Mouse (Mus musculus): ENCODE measurements around the gene Slc12a9.

Slc12a9 gene

DNA sequence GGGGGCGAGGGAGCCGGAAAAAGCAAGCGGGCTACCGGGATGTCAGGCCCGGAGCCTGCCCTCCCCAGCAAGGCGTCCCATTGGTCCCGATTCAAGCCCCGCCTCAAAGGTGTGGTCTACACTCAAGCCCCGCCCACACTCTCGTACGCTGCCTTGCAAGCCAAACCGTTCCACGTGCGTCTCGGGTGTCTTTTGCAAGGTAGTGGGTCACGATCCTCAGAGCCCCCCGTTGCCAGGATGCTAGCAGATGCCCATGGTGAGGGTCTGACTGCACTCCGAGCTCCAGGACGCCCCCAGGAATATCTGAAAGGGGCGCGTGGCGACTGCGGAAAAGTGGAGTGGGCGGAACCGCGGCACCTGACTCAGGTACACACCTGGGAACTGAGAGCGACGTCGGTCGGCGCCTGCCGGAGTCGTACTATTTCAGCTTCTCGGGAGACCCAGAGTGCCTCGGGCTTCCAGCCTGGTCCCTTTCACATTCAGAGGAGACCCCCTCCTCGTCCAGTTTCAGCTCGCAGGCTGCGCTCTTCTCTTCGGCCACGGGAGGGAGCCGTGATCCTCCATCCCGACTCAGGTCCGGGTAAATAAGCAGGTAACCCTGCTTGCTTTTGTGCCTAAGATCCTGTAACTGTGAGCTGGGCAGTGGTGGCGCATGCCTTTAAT, at the start of gene Slc12a9:
TSS of gene Slc12a9 (minus strand) at position 86 of the 663 bp plus-strand sequence.
- in situ Hi-C loops (cut with MboI, MseI), result loop anchor here in 1 of 2 experiments (25.0 kb wide), 1 partner anchor 429 kb away; no protein-coding TSS in a partner anchor

DNA sequence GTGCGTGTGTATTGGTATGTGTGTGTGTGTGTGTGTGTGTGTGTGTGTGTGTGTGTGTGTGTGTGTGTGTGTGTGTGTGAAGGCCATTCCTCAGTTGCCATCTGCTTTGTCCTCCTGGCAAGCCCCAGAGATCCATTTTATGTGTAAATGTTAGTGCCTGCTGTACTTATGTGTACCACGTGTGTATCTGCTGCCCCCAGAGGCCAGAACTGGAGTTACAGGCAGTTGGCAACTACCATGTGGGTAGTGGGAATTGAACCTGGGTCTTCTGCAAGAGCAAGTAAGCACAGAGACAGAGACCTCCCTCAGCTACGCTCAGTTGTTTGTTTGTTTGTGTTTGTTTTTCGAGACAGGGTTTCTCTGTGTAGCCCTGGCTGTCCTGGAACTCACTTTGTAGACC, 47.8 kb upstream of the Slc12a9 start:
- in situ Hi-C loops (cut with MboI, MseI), result no loop called here

DNA sequence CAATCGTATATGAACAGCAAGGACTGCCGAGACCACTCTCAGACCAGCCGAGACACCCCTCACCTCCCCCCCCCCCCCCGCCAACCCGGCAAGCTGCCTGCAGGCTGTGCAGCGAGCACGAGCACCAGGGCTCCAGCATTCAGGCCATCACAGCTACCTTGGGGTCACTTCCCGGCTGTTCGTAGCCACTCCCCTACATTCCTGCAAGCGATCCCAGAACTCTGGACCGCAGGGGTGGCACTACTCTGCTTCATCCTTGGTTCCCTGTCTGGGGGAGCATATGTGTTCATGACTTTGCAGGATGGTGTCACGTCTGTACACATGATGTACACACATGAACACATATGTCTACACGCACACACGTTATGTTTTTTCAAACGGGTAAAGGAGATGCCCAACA, 44.2 kb upstream of the Slc12a9 start:
- in situ Hi-C loops (cut with MboI, MseI), result no loop called here

DNA sequence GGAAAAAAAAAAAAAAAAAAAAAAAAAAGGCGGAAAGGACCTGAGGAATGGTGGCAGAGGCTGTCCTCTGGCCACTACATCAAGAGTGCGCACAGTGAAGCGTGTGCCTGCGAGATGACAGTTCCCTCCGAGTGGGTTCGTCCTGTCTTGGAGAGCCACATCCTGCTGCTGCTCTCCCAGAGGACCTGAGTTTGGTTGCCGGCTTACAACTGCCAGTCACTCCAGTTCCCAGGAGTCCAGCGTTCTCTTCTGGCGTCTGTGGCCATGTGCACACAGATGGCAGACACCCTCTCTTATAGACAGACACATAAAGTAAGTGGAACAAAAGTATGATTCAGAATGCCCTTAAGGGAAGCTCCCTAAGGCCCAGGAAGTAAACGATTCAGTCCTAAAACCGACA, 43.8 kb upstream of the Slc12a9 start:
- in situ Hi-C loops (cut with MboI, MseI), result no loop called here

DNA sequence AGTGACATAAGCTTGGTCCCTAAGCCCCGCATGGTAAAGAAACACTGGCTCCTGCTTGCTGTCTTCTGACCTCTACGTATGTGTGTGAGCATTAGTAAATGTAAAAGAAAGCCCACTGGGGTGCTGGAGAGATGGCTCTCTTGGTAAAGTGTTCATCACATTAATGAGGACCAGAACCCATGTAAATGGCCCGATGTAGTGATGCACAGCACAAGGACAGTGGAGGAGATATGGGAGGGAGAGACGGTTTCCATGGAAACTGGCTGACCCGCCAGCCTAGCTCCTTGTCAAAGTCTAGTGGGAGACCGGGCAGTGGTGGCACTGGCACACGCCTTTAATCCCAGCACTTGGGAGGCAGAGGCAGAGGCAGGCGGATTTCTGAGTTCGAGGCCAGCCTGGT, 43.3 kb upstream of the Slc12a9 start:
- in situ Hi-C loops (cut with MboI, MseI), result no loop called here

DNA sequence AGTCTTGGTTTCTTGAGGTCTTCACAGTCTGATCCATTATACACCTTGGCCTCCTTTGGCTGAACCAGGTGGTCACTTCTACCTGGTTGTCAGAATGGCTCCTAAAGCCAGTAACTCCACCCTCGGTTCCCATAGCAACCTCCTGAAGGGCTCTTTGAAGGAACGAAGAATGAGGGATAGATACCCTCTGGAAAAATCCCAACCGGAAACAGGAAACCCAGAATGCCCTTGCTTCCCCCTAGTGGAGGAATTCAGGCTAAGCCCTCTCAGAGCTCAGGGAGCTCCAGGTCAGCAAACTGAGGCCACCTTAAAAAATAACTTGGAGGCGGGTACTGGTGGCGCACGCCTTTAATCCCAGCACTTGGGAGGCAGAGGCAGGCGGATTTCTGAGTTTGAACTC, 42.8 kb upstream of the Slc12a9 start:
- in situ Hi-C loops (cut with MboI, MseI), result no loop called here

DNA sequence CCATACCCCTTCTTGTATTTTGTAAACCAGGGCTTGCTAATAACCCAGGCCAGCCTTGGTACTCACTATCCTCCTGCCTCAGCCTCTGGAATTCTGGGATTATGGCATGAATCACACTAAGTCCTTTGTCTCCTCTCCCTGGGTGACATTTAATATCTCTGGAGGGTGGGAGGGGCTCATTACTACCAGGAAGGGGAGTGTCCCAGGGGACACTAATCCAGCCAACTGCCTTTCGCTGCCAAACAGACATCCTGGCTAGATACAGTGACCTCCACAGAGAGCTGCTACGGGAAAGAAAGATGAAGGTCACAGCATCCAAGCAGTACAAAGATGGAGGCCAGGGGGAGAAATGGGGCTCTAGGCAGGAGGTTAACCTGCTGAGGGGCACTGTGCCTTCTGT, 42.2 kb upstream of the Slc12a9 start:
- in situ Hi-C loops (cut with MboI, MseI), result no loop called here

DNA sequence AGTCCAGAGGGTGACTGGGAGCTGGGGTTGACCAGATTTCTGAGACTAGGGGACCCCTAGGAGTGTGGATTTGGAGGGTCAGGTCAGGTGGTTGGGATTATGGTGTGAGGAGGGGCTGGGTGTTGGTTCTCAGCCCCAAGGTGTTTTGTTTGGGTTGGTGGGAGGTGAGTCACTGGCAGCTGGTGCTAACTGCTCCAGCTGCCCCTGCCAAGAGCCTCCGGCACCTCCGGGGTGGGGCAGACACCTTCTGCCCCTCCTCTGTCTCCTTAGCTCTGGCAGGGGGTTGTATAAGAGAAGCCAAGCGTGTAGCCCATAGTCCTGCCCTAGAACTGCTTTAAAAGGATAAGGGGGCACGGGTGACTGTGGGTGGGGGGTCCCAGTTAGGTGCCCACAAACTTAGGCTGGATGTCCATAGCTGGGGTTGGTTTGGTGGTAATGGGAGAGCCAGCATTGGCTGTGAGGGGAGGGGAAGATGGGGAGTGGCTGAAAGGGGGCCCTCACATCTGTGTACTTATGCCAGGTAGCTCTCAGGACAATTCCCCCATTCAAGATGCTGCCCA, 41.2 kb upstream of the Slc12a9 start:
- in situ Hi-C loops (cut with MboI, MseI), result no loop called here

DNA sequence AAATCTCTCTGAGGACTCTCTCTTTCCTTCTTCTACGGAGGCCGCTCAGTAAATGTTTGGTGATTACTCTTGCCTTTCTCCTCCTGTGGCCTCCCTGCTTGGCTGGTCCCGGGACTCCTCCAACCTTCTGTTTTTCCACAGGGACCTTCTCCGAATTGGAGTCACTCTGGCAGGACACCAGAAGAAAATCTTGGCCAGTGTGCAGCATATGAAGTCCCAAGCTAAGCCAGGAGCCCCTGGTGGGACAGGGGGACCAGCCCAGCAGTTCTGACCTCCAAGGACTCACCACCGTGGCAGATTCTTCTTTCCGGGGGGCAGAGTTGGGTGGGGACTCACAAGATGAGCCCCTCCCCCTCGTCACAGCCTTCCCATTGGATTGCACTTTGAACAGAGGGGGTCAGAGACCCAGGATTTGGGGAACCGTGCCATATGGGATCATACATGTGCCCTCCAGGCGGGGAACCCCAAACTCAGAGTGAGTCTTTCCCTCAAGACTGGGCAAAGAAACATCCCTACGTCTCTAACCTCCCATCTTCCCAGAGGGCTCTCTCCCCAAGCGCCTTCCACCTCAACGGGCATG, 40.1 kb upstream of the Slc12a9 start:
- in situ Hi-C loops (cut with MboI, MseI), result no loop called here

DNA sequence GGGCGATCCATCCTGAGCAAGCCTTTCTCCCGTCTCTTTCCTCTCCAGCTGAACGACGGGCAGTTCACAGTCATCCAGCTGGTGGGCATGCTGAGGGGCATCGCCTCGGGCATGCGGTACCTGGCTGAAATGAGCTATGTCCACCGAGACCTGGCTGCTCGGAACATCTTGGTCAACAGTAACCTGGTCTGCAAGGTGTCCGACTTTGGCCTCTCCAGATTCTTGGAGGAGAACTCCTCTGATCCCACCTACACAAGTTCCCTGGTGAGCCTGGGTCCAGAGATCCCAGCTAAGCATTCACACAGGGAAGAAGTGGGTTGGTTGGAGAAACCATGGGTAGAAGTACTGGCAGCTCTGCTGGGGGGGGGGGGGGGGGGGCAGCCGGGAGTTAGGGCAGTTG, 36.3 kb upstream of the Slc12a9 start:
- in situ Hi-C loops (cut with MboI, MseI), result no loop called here

DNA sequence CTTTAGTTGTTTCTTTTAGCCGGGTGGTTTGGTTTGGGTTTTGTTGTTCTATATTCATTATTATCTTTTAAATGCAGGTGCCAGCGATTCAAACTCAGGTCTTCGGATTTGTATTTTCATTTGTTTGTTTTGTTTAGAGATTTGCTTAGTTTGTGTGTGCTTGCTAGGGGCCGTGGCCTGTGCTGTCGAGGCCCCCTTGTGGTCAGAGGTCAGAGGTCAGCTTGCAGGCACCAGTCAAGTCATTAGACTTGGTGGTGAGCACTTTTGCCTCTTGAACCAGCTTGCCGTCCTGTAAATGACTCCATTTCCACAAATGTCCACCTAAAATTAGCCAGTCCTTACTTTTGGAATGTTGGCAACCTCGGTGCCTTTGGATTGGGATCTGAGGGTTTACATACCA, 25.0 kb upstream of the Slc12a9 start:
- in situ Hi-C loops (cut with MboI, MseI), result no loop called here

DNA sequence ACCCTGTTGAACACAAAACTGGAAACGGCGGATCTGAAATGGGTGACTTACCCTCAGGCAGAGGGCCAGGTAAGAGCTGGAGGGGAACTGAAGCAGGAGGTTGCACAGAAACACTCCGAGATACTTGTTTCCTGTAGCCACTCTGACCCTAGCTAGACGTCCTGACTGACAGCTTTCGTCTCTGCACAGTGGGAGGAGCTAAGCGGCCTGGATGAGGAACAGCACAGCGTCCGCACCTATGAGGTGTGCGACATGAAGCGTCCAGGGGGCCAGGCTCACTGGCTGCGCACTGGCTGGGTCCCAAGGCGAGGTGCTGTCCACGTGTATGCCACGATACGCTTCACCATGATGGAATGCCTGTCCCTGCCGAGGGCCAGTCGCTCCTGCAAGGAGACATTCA, 20.7 kb upstream of the Slc12a9 start:
- in situ Hi-C loops (cut with MboI, MseI), result loop anchor here in 1 of 2 experiments (5.0 kb wide), 1 partner anchor 88 kb away; no protein-coding TSS in a partner anchor

DNA sequence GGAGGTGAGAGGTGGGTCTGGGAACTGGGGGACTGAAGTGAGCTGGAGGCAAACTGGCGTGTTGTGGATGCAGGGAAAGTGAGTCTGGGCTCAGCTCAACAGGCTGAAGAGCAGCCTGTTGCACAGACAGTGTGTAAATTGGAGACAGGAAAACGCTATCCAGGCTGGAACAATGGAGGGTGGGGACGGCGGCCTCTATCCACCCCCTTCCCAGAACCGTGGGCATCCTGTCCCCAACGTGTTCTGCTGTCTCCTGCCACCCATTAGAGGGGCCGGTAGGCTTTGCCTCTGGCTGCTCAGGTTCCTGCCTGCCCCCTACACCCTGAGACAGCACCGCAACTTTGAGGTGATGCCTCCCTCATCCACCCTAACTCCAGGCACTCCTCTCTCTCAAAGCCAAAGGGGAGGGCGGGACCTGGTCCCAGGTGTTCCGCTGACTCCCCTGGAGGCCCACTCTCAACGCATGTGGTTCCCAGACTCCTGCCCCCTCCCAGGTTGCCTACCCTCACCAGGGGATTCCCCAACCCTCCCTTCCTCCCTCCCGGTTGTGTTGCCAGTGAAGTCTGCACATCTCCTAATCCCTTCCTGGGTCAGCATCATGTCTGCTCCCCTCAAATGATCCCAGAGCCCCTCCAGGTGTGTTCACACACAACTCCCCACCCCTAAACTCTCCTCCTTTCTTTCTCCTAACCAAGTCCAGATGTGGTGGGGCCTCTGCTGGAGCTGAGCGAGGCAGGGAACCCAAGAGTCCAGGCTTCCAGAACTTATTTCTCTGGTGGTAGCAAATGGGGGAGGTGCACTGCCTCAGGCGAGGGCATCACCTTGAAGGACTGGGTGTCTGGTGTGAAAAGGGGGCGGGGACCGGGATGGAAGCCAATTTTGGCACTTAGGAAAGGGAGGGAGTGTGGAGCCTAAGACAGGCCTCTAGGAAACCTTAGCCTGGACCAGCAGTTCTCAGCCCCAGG, 18.9 kb upstream of the Slc12a9 start:
- in situ Hi-C loops (cut with MboI, MseI), result loop anchor here in 1 of 2 experiments (5.0 kb wide), 1 partner anchor 90 kb away; no protein-coding TSS in a partner anchor

DNA sequence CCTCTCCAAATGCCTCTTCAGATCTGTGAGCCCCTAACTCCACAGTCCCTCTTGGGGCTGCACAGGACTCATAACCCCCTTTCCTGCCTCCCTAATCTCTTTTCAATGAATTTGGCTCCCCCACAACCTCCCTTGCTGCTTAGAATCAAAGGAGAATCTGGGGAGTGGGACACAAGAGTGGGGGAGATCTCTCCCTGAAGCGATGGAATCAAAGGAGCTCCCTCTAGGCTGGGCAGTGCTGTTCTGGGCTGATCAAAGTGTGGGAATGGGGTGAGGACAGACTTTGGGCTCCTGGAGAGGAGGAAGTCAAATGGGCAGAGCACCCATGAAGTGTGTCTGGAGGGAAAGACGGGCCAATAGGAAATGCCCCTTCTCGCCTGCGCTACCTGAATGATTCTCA, 18.0 kb upstream of the Slc12a9 start:
- in situ Hi-C loops (cut with MboI, MseI), result loop anchor here in 1 of 2 experiments (5.0 kb wide), 1 partner anchor 91 kb away; no protein-coding TSS in a partner anchor

DNA sequence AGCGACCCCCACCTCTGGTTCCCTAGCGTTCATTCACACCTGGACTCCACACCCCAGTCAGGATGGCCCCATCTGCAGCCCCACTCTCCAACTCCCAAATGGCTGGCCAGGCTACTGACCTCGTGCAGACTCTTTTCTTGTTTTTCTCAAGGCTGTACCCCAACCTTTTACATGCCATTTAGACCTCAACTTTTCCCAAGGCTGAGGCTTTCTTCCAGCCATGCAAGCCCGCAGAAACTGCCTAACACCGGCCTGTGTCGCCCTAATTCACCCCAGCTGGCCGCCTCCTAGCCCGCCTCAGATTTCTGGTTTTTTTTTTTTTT, 17.6 kb upstream of the Slc12a9 start:
- in situ Hi-C loops (cut with MboI, MseI), result loop anchor here in 1 of 2 experiments (5.0 kb wide), 1 partner anchor 91 kb away; no protein-coding TSS in a partner anchor

DNA sequence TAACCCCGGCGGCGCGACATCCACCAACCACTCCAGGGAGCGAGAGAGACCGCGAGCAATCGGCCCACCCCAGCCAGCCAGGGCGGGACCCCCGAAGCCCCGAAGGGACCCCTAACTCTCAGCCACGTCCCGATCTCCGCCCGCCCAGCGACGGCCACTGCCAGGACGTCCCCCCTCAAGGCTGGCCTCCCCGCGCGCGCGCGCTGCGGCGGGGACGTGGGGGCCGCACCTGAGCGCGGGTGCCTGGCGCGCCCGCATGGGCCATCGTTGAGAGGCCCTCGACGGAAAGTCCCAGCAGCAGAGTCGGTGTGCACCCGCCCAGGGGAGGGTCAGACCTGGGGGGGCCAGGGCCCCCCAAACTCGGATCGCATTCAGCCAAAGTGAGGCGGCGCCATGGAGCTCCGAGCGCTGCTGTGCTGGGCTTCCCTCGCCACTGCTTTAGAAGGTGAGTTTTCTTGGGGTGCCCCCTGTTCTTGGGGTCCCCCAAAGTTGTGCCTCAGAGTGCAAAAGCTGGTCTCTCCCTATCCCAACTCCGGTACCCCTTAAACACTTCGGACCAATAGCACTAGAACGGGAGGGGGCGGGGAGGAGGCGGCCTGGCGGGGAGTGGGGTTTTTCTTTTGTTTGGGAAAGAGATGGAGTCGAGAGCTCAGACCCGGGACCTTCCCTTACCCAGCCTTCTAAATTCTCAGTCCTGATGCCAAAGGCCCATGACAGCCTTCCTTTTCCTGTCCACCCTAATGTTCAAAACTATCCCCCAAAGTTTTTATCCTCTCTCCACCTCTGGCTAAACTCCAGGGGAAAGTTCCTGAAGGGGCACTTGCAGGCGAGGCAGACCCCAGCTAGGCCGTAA, 17.0 kb upstream of the Slc12a9 start:
- in situ Hi-C loops (cut with MboI, MseI), result loop anchor here in 1 of 2 experiments (5.0 kb wide), 1 partner anchor 92 kb away; no protein-coding TSS in a partner anchor

DNA sequence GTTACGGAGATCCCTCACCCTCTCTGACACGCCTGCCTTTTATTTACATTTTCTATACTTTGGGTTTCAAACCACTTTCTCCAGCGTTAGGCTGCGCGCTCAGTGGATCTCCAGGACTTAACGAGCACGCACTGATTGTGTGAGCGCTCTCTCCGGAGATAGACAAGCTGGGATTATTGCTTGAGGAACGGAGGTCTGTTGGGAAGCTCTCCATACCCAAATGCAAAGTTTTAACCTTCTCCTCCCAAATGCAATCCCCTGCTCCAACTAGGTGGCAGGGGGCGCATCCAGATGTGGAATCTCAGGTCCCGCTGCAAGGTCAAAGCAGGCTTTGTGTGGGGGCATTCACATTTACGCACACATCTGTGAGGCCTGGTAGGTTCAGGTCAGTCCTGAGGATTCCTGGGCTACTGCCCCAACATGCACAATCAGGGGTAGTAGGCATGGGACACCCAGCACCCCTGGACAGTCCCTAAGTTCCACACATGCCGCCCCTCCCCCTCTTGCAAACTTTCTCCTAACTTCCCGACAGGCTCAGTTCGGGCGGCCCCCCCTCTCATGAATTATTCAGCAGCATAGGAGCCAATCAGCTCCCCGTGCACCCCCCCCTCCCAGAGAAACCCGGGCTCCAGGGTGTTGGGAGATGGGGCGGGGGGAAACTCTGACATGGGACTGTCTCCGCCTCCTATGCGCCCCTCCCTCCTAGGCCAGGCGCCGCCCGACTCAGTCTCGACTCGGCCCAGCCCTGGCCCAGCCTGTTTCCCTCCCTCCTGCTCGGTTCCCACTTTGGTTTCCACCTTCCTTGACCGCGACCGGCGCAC, 16.2 kb upstream of the Slc12a9 start, which contains the start of gene Ephb4:
TSS of gene Ephb4 (plus strand) at position 726 of the 821 bp plus-strand sequence.
- in situ Hi-C loops (cut with MboI, MseI), result loop anchor here in 1 of 2 experiments (5.0 to 25.0 kb wide), 2 partner anchors 93 to 413 kb away; no protein-coding TSS in a partner anchor

DNA sequence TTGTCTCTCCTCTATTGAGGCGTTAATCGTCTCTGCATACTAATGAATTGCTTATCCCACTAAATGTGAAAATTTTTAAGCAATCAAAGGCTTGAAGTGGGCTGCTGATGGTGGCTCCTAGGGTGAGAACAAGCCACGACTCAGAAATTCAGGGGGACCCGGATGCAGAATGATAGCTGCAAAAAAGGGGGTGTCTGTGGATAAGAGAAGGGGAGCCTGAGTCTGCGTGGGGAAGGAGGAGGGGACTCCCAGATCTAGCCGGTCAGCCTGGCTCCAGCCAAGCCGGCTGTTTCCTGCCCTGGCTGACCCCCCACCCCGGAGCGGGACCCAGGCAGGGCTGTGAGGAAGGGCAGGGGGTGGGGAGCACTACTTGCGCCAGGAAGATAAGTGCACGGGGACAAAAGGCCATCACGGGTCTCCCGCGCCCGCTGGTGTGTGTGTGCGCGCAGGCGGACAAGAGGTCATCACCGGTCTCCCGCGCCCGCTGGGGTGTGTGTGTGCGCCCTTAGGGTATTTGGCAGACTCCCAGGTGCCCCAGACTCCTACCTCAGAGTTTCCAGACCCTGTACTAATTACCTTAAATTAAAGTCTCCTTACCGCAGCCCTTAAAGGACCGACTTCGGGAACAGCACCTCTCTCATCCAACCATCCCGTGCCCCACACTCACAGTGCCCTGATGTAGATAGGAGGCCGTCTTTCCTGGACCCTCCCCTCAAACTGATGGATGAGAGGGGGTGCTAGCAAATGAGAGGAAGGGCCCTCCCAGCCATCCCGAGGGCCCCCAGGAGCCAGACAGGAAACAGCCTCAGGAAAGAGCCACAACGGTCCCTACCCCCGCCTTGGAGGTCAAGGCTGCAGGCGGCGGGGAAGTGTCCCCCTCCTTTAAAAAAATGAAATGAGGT, 15.3 kb upstream of the Slc12a9 start:
- in situ Hi-C loops (cut with MboI, MseI), result loop anchor here in 1 of 2 experiments (25.0 kb wide), 1 partner anchor 414 kb away; no protein-coding TSS in a partner anchor

Data from T-helper 17 cell (primary cell).